Mouse (Mus musculus) ES-Bruce4 (cell line): Measurements from ENCODE around the gene Nol10. TPM values are rescaled to one million over a fixed set of nuclear protein-coding genes. Genes with fewer than 3 reads are reported as not detected.

ENCODE experiments used
- H3K27ac ChIP-seq: 2 replicates; pipeline ENCODE4 v1.5.1; 2012; ENCODE audit warnings: low read length, inconsistent platforms; ENCODE audit not compliant: insufficient read depth
- H3K27me3 ChIP-seq: 2 replicates; pipeline ENCODE4 v1.6.1; 2012; ENCODE audit warnings: mild to moderate bottlenecking, low read length, inconsistent platforms; ENCODE audit not compliant: control insufficient read depth, poor library complexity, insufficient read depth, severe bottlenecking
- H3K36me3 ChIP-seq: 2 replicates; pipeline ENCODE4 v1.6.1; 2012; ENCODE audit warnings: inconsistent platforms, mild to moderate bottlenecking, low read length, moderate library complexity; ENCODE audit not compliant: control insufficient read depth, poor library complexity, insufficient read depth, severe bottlenecking
- H3K4me1 ChIP-seq: one replicate; pipeline ENCODE4 v1.8.1; 2011; ENCODE audit warnings: low read length; ENCODE audit not compliant: control insufficient read depth, insufficient read depth
- H3K4me3 ChIP-seq: 2 replicates; pipeline ENCODE4 v1.5.1; 2011; ENCODE audit warnings: low read depth, mild to moderate bottlenecking, low read length
- H3K9ac ChIP-seq: 2 replicates; pipeline ENCODE4 v1.6.1; 2012; ENCODE audit warnings: low read depth, mild to moderate bottlenecking, inconsistent platforms; ENCODE audit not compliant: poor library complexity, severe bottlenecking
- H3K9me3 ChIP-seq: replicated peaks from 2 replicates; pipeline ENCODE4 v1.6.1; 2012; ENCODE audit warnings: mild to moderate bottlenecking, low read length, inconsistent platforms; ENCODE audit not compliant: control insufficient read depth, poor library complexity, insufficient read depth, severe bottlenecking
- CTCF ChIP-seq: IDR thresholded peaks from one replicate; pipeline ENCODE4 v1.8.1; 2011; ENCODE audit warnings: low read depth, low read length
- EP300 ChIP-seq: IDR thresholded peaks from 2 replicates; pipeline ENCODE4 v1.6.1; 2011; ENCODE audit warnings: low read depth, low read length; ENCODE audit not compliant: insufficient read depth
- POLR2A ChIP-seq: IDR thresholded peaks from one replicate; pipeline ENCODE4 v1.8.1; 2011; ENCODE audit warnings: low read length; ENCODE audit not compliant: insufficient read depth
- polyA plus RNA-seq: library from polyadenylated mRNA; stranded (reverse); fragments of >200 nt; gene quantifications from 2 replicates; pipeline ENCODE4 v1.2.4, GENCODE M21; 2011; ENCODE audit warnings: low read depth; ENCODE audit not compliant: missing spikeins, insufficient read depth, insufficient read length

Gene Nol10
- polyA plus RNA-seq, 1 experiment, result 61.6 TPM

DNA sequence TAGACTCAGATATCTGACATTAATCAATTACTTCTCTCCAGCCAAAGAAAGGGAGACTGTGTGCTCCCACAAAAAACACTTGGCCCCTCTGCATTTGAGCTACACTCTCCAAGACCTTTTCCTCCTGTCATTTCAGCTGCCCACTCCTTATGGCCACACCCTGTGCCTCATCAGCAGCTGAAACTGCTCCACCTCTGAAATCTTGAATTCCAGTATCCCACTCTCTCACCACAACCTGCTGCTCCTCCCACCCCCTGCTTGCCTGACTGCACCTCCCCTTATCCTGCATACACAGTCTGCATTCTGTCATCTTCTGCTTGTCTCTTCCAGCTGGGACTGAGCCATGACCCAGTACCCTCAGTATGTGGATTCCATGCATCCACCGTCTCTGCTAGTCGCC lies 9.9 kb upstream of the Nol10 start:
- TF ChIP-seq EP300 (no peak), CTCF (no peak), POLR2A (no peak)
- H3K27me3 ChIP-seq, result no peaks in the 10 kb centered on the region
- no peaks in the 10 kb centered on the region for H3K36me3 ChIP-seq
- H3K9me3 ChIP-seq, result no peaks in the 10 kb centered on the region
- H3K4me3 ChIP-seq, result no peak overlapping the region
- H3K27ac ChIP-seq, result no peak overlapping the region
- no peak overlapping the region for H3K9ac ChIP-seq
- H3K4me1 ChIP-seq, result no peaks in the 10 kb centered on the region

DNA sequence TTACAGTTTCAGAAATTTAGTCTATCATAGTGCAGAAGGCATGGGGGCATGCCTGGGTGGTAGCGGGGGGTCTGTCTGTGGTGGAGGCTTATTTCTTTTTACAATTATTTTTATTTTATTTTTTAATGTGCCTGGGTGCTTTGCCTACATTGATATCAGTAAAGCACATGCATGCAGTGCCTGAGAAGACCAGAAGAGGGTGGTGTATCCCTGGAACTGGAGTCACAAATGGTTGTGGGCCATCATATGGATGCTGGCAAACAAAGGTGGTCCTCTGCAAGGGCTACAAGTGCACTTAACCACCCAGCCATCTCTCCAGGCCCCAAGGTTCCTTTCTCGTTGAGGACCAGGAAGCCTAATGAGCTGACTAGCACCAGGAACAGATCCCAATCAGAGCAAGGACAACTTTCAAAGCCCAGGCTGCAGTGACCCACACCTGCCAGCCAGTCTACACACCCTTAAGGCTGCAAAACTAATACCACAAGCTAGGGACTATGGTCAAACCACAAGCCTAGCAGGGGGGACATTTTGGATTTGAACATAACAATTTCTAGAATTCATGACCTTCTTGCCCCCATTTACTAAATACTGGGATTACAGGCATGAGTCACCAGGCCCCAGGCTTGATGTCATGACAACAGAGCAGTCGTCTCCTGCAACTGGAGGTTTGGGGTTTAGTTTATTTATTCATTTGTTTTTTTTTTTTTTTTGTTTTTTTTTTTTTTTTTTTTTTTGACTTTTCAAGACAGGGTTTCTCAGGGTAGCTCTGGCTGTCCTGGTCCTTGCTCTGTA lies 8.9 kb upstream of the Nol10 start:
- Histone ChIP-seq H3K9me3 (no peaks in the 10 kb centered on the region), H3K27ac (no peak overlapping the region), H3K4me1 (no peaks in the 10 kb centered on the region), H3K36me3 (no peaks in the 10 kb centered on the region), H3K27me3 (no peaks in the 10 kb centered on the region), H3K4me3 (no peak overlapping the region), H3K9ac (no peak overlapping the region)
- TF ChIP-seq CTCF (peak; percentile 19), EP300 (no peak), POLR2A (no peak)

DNA sequence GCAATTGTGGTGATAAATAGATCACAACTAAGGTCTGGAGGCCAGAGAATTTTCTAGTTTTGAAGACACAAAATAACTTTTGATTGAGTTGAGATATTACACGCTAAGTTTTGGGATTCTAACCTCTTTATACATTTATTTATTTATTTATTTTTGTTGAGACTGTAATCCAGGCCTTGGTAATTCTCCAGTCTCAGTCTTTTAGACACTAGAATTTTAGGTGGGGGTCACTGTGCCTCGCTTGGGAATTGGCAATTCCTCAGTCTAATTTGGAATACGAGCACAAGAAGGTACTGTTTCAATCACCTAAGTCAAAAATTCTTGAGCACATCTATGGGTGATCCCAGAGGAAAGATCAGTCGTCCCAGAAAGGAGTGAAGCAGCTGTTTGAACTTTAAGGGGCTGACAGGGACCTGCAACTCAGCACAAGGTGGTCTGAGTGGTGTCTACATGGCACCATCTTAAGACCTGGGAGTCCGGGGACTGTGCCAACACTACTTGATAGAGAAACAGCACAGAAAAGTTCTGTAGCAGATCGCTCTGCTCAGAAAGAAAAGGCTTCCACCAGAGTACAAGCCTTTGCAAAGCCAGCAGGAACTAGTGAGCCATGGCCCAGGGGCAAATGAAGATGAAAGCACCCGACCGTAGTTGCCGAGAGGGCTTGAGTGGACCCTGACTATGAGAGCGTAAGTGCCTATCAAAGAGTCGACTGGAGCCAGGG lies 771 bp upstream of the Nol10 start:
- Histone ChIP-seq H3K27me3 (no peaks in the 10 kb centered on the region), H3K4me1 (no peaks in the 10 kb centered on the region), H3K36me3 (peaks cover 14% of the 10 kb centered on the region), H3K27ac (no peak overlapping the region), H3K9ac (peak overlapping the region; percentile 78), H3K9me3 (no peaks in the 10 kb centered on the region), H3K4me3 (peak overlapping the region; percentile 85)
- TF ChIP-seq EP300 (no peak), CTCF (no peak), POLR2A (no peak)

DNA sequence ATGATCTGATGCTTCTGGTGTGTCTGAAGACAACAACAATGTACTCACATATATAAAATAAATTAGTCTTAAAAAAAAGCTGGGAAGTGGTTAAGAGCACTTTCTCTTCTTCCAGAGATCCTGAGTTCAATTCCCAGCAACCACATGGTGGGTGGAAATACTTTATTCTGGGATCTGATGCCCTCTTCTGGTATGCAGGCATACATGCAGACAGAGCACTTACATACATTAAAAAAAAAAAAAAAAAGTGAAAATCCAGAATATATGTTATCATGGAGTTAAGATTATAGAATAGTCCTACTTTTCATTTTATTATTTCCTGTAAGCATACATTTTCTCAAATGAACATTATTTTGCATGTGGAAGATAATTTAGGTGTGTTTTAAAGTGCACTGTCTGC lies 1.8 kb downstream of the Nol10 start:
- Histone ChIP-seq H3K36me3 (peaks cover 28% of the 10 kb centered on the region), H3K27me3 (no peaks in the 10 kb centered on the region), H3K4me3 (no peak overlapping the region), H3K4me1 (no peaks in the 10 kb centered on the region), H3K9me3 (no peaks in the 10 kb centered on the region), H3K27ac (no peak overlapping the region), H3K9ac (no peak overlapping the region)
- TF ChIP-seq POLR2A, result no peak
- no peak for TF ChIP-seq EP300
- no peak for TF ChIP-seq CTCF

DNA sequence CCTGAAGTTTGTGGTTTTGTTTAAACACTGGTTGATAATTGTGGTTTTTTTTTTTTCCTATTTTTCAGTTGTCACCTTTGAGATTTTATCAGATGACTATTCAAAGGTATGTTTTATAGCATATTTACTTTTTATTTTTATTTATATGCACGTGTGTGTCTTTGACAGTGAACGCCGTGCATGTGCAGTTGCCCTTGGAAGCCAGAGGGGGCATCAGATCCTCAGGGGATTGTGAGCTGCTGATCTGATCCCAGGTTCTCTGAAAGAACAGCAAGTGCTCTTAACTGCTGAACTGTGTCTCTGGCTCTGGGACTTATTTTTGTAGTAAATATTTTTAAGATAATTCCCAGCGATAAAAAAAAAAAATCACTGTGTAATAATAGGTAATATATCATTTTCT lies 8.6 kb downstream of the Nol10 start:
- TF ChIP-seq CTCF, result peak; percentile 41
- TF ChIP-seq EP300, result no peak
- Histone ChIP-seq H3K27me3 (no peaks in the 10 kb centered on the region), H3K9ac (no peak overlapping the region), H3K4me3 (no peak overlapping the region), H3K9me3 (peaks cover 2% of the 10 kb centered on the region; the same call in 1 of the 2 replicates), H3K4me1 (no peaks in the 10 kb centered on the region), H3K27ac (no peak overlapping the region), H3K36me3 (peaks cover 65% of the 10 kb centered on the region)

DNA sequence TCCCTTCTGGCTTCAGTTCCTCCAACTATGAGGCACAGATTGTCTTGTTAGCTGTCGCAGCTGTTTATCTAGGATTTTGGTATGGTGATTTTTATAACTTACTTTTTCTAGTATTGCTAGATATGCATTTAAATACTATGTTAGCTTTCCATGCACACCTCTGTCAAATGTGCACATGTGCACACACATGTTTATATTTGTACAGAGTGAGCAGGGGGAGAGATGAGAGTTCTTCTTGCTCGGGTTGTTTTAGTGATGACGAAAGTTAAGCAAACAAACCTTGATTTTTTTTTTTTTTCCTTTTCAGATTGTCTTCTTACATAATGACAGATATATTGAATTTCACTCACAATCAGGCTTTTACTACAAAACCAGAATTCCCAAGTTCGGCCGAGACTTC lies 9.5 kb downstream of the Nol10 start:
- Histone ChIP-seq H3K9me3 (peaks cover 2% of the 10 kb centered on the region; the same call in 1 of the 2 replicates), H3K27ac (no peak overlapping the region), H3K36me3 (peaks cover 68% of the 10 kb centered on the region), H3K9ac (no peak overlapping the region), H3K4me1 (no peaks in the 10 kb centered on the region), H3K27me3 (no peaks in the 10 kb centered on the region), H3K4me3 (no peak overlapping the region)
- no peak for TF ChIP-seq POLR2A
- no peak for TF ChIP-seq CTCF
